Mouse (Mus musculus) erythroblast, embryonic 14.5 days (primary cell): ENCODE data around the gene Ifitm6. TPM values are rescaled to one million over a fixed set of nuclear protein-coding genes. Genes with fewer than 3 reads are reported as not detected.

Source experiments
- H3K27me3 ChIP-seq: 2 replicates; pipeline ENCODE4 v1.6.1; 2012; ENCODE audit warnings: inconsistent platforms; ENCODE audit not compliant: control insufficient read depth
- H3K36me3 ChIP-seq: 2 replicates; pipeline ENCODE4 v1.6.1; 2012; ENCODE audit warnings: mild to moderate bottlenecking, inconsistent platforms; ENCODE audit not compliant: control insufficient read depth
- H3K4me1 ChIP-seq: 2 replicates; pipeline ENCODE4 v1.6.1; 2012; ENCODE audit warnings: inconsistent platforms; ENCODE audit not compliant: control insufficient read depth
- H3K4me3 ChIP-seq: replicated peaks from 2 replicates; pipeline ENCODE3; 2012; ENCODE audit warnings: moderate library complexity, mild to moderate bottlenecking, inconsistent platforms
- H3K9me3 ChIP-seq: 2 replicates; pipeline ENCODE4 v1.6.1; 2012; ENCODE audit warnings: low read length, inconsistent platforms, mixed read lengths; ENCODE audit not compliant: control insufficient read depth
- GATA1 ChIP-seq: IDR thresholded peaks from 2 replicates; pipeline ENCODE4 v1.6.1; 2012; ENCODE audit warnings: low read length, inconsistent platforms, mixed read lengths
- TAL1 ChIP-seq: IDR thresholded peaks from 3 replicates; pipeline ENCODE4 v1.6.1; 2012; ENCODE audit warnings: low read length, inconsistent platforms, mixed read lengths
- polyA plus RNA-seq: library from polyadenylated mRNA; stranded (reverse); fragments of >175 nt; gene quantifications from 2 replicates; pipeline ENCODE4 v1.2.3, GENCODE M21; 2012

Ifitm6 gene
- polyA plus RNA-seq, 1 experiment = not detected

- H3K4me1 ChIP-seq = peaks cover 14% of the 10 kb centered on the region
- H3K9me3 ChIP-seq = no peaks in the 10 kb centered on the region
- TF ChIP-seq GATA1 (no peak), TAL1 (no peak)
- H3K4me3 ChIP-seq = no peak overlapping the region
- no peaks in the 10 kb centered on the region for H3K27me3 ChIP-seq
- H3K36me3 ChIP-seq = no peaks in the 10 kb centered on the region
These were observed 12.7 kb upstream of the Ifitm6 start for GRCm38 (mm10) chr7:141030390-141030789.

GRCm38 (mm10) chr7:141028831-141029230 is 11.1 kb upstream of the Ifitm6 start, which contains the start of gene Gm17387:
Gene Gm17387, plus strand, starts transcription at chr7:141029131.
- H3K4me1 ChIP-seq = peaks cover 14% of the 10 kb centered on the region
- H3K36me3 ChIP-seq = no peaks in the 10 kb centered on the region
- TF ChIP-seq TAL1 (no peak), GATA1 (no peak)
- no peaks in the 10 kb centered on the region for H3K9me3 ChIP-seq
- no peak within 1 kb of the TSS for H3K4me3 ChIP-seq
- H3K27me3 ChIP-seq = no peaks in the 10 kb centered on the region

GRCm38 (mm10) chr7:141026740-141027098 is 9.0 kb upstream of the Ifitm6 start:
- H3K27me3 ChIP-seq = no peaks in the 10 kb centered on the region
- H3K36me3 ChIP-seq = no peaks in the 10 kb centered on the region
- no peaks in the 10 kb centered on the region for H3K9me3 ChIP-seq
- TF ChIP-seq TAL1 = no peak
- TF ChIP-seq GATA1 = no peak
- peaks cover 3% of the 10 kb centered on the region for H3K4me1 ChIP-seq
- H3K4me3 ChIP-seq = no peak overlapping the region

GRCm38 (mm10) chr7:141026097-141026739 is 8.5 kb upstream of the Ifitm6 start:
- peaks cover 7% of the 10 kb centered on the region for H3K4me1 ChIP-seq
- H3K27me3 ChIP-seq = no peaks in the 10 kb centered on the region
- H3K9me3 ChIP-seq = no peaks in the 10 kb centered on the region
- H3K4me3 ChIP-seq = no peak overlapping the region
- no peaks in the 10 kb centered on the region for H3K36me3 ChIP-seq
- no peak for TF ChIP-seq GATA1

- TF ChIP-seq TAL1 (no peak), GATA1 (no peak)
- Histone ChIP-seq H3K4me3 (no peak overlapping the region), H3K36me3 (no peaks in the 10 kb centered on the region), H3K27me3 (no peaks in the 10 kb centered on the region), H3K9me3 (no peaks in the 10 kb centered on the region), H3K4me1 (peaks cover 7% of the 10 kb centered on the region)
These were observed 7.4 kb upstream of the Ifitm6 start for GRCm38 (mm10) chr7:141024865-141025838.

- Histone ChIP-seq H3K27me3 (no peaks in the 10 kb centered on the region), H3K4me1 (peaks cover 3% of the 10 kb centered on the region), H3K9me3 (no peaks in the 10 kb centered on the region), H3K36me3 (no peaks in the 10 kb centered on the region), H3K4me3 (no peak overlapping the region)
- TF ChIP-seq GATA1 (no peak), TAL1 (no peak)
These were observed 4.0 kb upstream of the Ifitm6 start for GRCm38 (mm10) chr7:141021489-141022449.

GRCm38 (mm10) chr7:141019028-141019427 is 1.3 kb upstream of the Ifitm6 start:
- Histone ChIP-seq H3K36me3 (no peaks in the 10 kb centered on the region), H3K4me1 (peaks cover 11% of the 10 kb centered on the region), H3K27me3 (no peaks in the 10 kb centered on the region), H3K4me3 (no peak overlapping the region), H3K9me3 (no peaks in the 10 kb centered on the region)
- TF ChIP-seq GATA1 (no peak), TAL1 (no peak)

GRCm38 (mm10) chr7:141016707-141017697 is 722 bp downstream of the Ifitm6 start:
- no peaks in the 10 kb centered on the region for H3K27me3 ChIP-seq
- no peak overlapping the region for H3K4me3 ChIP-seq
- H3K9me3 ChIP-seq = no peaks in the 10 kb centered on the region
- TF ChIP-seq TAL1 (no peak), GATA1 (no peak)
- H3K36me3 ChIP-seq = no peaks in the 10 kb centered on the region
- H3K4me1 ChIP-seq = peaks cover 16% of the 10 kb centered on the region
